Mouse (Mus musculus) lung, embryonic 16.5 days (tissue): ENCODE data around the gene Sash1. TPM values are rescaled to one million over a fixed set of nuclear protein-coding genes. Genes with fewer than 3 reads are reported as not detected.
A peak's percentile ranks its signal among the peaks of the same experiment; 100 is the strongest.

Source experiments
- ATAC-seq: fragments of 200-750 bp; cut with Nextera tagmentation; 2 replicates; pipeline ENCODE4 v1.8.0; 2017; ENCODE audit warnings: low read depth, mild to moderate bottlenecking, moderate library complexity
- H3K27ac ChIP-seq: fragments of 300-500 bp; sonication (generic); 2 replicates; pipeline ENCODE4 v1.5.1; 2014; ENCODE audit warnings: mild to moderate bottlenecking, control low read depth, low read length
- H3K27me3 ChIP-seq: fragments of 300-500 bp; sonication (generic); 2 replicates; pipeline ENCODE4 v1.6.1; 2014; ENCODE audit warnings: low read depth, low read length, mixed read lengths; ENCODE audit not compliant: control insufficient read depth, insufficient read depth
- H3K36me3 ChIP-seq: fragments of 300-500 bp; sonication (generic); 2 replicates; pipeline ENCODE4 v1.6.1; 2014; ENCODE audit warnings: low read length; ENCODE audit not compliant: control insufficient read depth, insufficient read depth
- H3K4me1 ChIP-seq: fragments of 300-500 bp; sonication (generic); replicated peaks from 2 replicates; pipeline ENCODE4 v1.6.1; 2014; ENCODE audit warnings: low read length, mixed read lengths; ENCODE audit not compliant: control insufficient read depth, insufficient read depth
- H3K4me2 ChIP-seq: fragments of 300-500 bp; sonication (generic); 2 replicates; pipeline ENCODE4 v1.6.1; 2014; ENCODE audit warnings: low read depth, low read length, control low read depth
- H3K4me3 ChIP-seq: fragments of 300-500 bp; sonication (generic); 2 replicates; pipeline ENCODE4 v1.5.1; 2014; ENCODE audit warnings: mild to moderate bottlenecking, low read length, control low read depth
- H3K9ac ChIP-seq: fragments of 300-500 bp; sonication (generic); 2 replicates; pipeline ENCODE4 v1.6.1; 2014; ENCODE audit warnings: low read length, control low read depth
- H3K9me3 ChIP-seq: fragments of 300-500 bp; sonication (generic); 2 replicates; pipeline ENCODE4 v1.6.1; 2016; ENCODE audit warnings: low read length; ENCODE audit not compliant: control insufficient read depth
- WGBS: fragments of 180-500 bp; shearing (Covaris S2); extraction: QIAGEN DNeasy Blood & Tissue Kit; methylation state at CpG from one replicate; pipeline ENCODE4 v1.1.7; 2014; 5-methylcytosine and 5-hydroxymethylcytosine counted together
- polyA plus RNA-seq: library from polyadenylated mRNA; unstranded; fragments of >200 nt; fragmentation: Nextera tagmentation; extraction: Ambion mirVana; gene quantifications from 2 replicates; pipeline ENCODE4 v1.2.1, GENCODE M21; 2015

Gene Sash1
- polyA plus RNA-seq, 1 experiment from 2014 or later = 4.1 TPM

- H3K4me2 ChIP-seq = no peak overlapping the region
- no peak for ATAC-seq
- 0 out of 2 replicates have a peak overlapping the region, but pooled peaks have one; percentile 4 for H3K27ac ChIP-seq
- H3K4me1 ChIP-seq = peaks cover 6% of the 10 kb centered on the region; the same call in 1 of the 2 replicates
- no peaks in the 10 kb centered on the region for H3K27me3 ChIP-seq
- no peak overlapping the region for H3K4me3 ChIP-seq
- peaks cover 21% of the 10 kb centered on the region for H3K36me3 ChIP-seq
- H3K9me3 ChIP-seq = no peaks in the 10 kb centered on the region
- WGBS = 93% methylated on average over 2 of the region's 2 CpGs
- H3K9ac ChIP-seq = no peak overlapping the region
Measured at GRCm38 (mm10) chr10:8776791-8777190, 109.1 kb downstream of the Sash1 start.

- Histone ChIP-seq H3K27me3 (no peaks in the 10 kb centered on the region), H3K9ac (no peak overlapping the region), H3K9me3 (no peaks in the 10 kb centered on the region), H3K4me3 (no peak overlapping the region), H3K27ac (peak overlapping the region; percentile 40), H3K36me3 (peaks cover 21% of the 10 kb centered on the region), H3K4me2 (no peak overlapping the region), H3K4me1 (peaks cover 5% of the 10 kb centered on the region; the same call in 1 of the 2 replicates)
- peak; percentile 63; the same call in 1 of the 2 replicates for ATAC-seq
- WGBS = 66% methylated on average over 2 of the region's 2 CpGs
Measured at GRCm38 (mm10) chr10:8775794-8776193, 110.1 kb downstream of the Sash1 start.

- 66% methylated on average over 4 of the region's 4 CpGs for WGBS
- Histone ChIP-seq H3K27ac (no peak overlapping the region), H3K27me3 (no peaks in the 10 kb centered on the region), H3K9ac (no peak overlapping the region), H3K4me1 (peaks cover 5% of the 10 kb centered on the region; the same call in 1 of the 2 replicates), H3K36me3 (peaks cover 15% of the 10 kb centered on the region), H3K4me3 (no peak overlapping the region), H3K9me3 (no peaks in the 10 kb centered on the region), H3K4me2 (no peak overlapping the region)
- ATAC-seq = peak; percentile 60
Measured at GRCm38 (mm10) chr10:8772464-8773209, 113.2 kb downstream of the Sash1 start.

GRCm38 (mm10) chr10:8770931-8771653 is 114.8 kb downstream of the Sash1 start:
- Histone ChIP-seq H3K9me3 (no peaks in the 10 kb centered on the region), H3K4me1 (peaks cover 5% of the 10 kb centered on the region; the same call in 1 of the 2 replicates), H3K4me2 (no peak overlapping the region), H3K36me3 (peaks cover 3% of the 10 kb centered on the region; the same call in 1 of the 2 replicates), H3K27ac (no peak overlapping the region), H3K9ac (no peak overlapping the region), H3K4me3 (no peak overlapping the region), H3K27me3 (no peaks in the 10 kb centered on the region)
- WGBS = 84% methylated on average over 12 of the region's 12 CpGs
- ATAC-seq = no peak

- 84% methylated on average over 8 of the region's 8 CpGs for WGBS
- Histone ChIP-seq H3K27me3 (no peaks in the 10 kb centered on the region), H3K4me1 (0 out of 2 replicates have a peak, but pooled peaks cover 3% of the 10 kb centered on the region), H3K27ac (no peak overlapping the region), H3K4me2 (no peak overlapping the region), H3K36me3 (no peaks in the 10 kb centered on the region), H3K9me3 (no peaks in the 10 kb centered on the region), H3K4me3 (no peak overlapping the region), H3K9ac (no peak overlapping the region)
- no peak for ATAC-seq
Measured at GRCm38 (mm10) chr10:8768654-8769053, 117.2 kb downstream of the Sash1 start.

DNA sequence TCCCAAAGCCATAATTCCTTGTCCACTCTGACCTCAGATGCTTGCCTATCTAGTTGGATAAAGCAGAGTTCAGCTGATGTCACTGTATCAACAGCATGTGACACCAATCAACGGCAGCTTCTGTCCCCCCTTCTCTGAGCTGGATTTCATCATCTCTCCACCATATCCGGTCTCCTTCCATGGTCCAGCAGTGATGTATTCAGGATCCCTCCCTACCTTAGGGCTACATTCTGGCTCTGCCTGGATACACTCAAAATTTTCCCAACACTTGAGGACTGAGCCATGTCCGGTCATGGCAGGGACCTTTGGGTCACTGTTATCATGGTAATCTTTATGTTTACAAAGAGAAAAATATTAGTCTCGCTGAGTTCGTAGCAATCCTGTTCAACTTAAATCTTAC is 118.5 kb downstream of the Sash1 start:
- 0 out of 2 replicates have a peak overlapping the region, but pooled peaks have one; percentile 14 for H3K27ac ChIP-seq

DNA sequence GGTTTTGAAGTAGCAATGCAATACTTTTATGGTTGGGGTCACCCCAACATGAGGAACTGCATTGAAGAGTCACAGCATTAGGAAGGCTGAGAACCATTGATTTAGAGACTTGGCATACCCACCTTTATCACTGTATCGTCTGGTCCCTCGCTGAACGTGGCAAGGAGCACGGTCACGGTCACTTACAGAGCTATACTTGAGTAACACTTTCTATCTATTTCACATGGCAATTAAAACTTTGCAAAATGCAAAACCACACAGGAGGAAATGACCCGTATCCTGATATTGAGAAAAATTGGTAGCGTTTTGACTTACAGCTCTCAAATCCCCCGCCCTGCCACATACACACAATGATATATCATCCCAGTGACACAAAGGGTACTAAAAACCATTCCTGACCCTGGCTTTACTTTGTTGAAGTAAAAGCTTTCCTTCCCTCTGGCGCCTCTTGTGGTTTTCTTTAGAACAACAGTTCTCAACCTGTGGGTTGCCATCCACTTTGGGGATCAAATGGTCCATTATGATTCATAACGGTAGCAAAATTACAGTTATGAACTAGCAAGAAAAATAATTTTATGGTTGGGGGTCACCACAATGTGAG is 119.8 kb downstream of the Sash1 start:
- H3K9me3 ChIP-seq = no peaks in the 10 kb centered on the region
- H3K4me3 ChIP-seq = no peak overlapping the region
- no peak overlapping the region for H3K4me2 ChIP-seq
- no peak for ATAC-seq
- H3K27me3 ChIP-seq = no peaks in the 10 kb centered on the region
- no peak overlapping the region for H3K27ac ChIP-seq
- H3K36me3 ChIP-seq = no peaks in the 10 kb centered on the region
- no peak overlapping the region for H3K9ac ChIP-seq
- WGBS = 75% methylated on average over 10 of the region's 10 CpGs
- H3K4me1 ChIP-seq = peaks cover 8% of the 10 kb centered on the region

More for the DNA sequence above, 118.5 kb downstream of the Sash1 start:
- no peak overlapping the region for H3K9ac ChIP-seq
- H3K4me2 ChIP-seq = no peak overlapping the region
- H3K27me3 ChIP-seq = no peaks in the 10 kb centered on the region
- H3K4me3 ChIP-seq = no peak overlapping the region
- no peaks in the 10 kb centered on the region for H3K36me3 ChIP-seq
- H3K4me1 ChIP-seq = peaks cover 9% of the 10 kb centered on the region
- peak; percentile 60 for ATAC-seq
- 56% methylated on average over 5 of the region's 5 CpGs for WGBS
- H3K9me3 ChIP-seq = no peaks in the 10 kb centered on the region

DNA sequence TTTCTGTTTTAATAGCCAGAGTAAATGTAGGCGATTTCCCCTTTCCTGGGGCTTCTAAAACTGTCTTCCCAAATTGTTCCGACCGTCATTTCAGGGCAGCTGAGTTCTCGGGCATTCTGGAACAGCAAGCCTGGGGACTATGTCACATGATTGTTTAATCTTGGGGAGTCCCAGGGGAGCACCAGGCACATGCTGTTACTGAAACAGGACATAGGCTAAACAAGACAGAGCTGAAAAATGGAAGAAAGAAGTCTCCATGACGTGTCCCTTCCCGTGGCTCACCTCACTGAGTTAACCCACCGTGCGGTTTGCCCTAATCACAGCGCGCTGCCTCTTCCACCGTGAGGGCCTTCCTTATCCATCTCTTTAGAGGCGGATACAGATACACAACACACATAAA is 123.1 kb downstream of the Sash1 start:
- Histone ChIP-seq H3K4me2 (peak overlapping the region; percentile 41), H3K36me3 (no peaks in the 10 kb centered on the region), H3K27me3 (no peaks in the 10 kb centered on the region), H3K4me1 (peaks cover 22% of the 10 kb centered on the region), H3K9me3 (no peaks in the 10 kb centered on the region), H3K4me3 (peak overlapping the region; percentile 31), H3K27ac (no peak overlapping the region; the same call in 1 of the 2 replicates), H3K9ac (no peak overlapping the region; the same call in 1 of the 2 replicates)
- ATAC-seq = no peak
- 43% methylated on average over 12 of the region's 12 CpGs for WGBS
